Mouse (Mus musculus) kidney, postnatal 14 days (tissue): ENCODE results near the gene Rasl10b.

Experiments
- DNase-seq: peaks from one replicate; pipeline ENCODE4 v3.0.0; 2022; ENCODE audit warnings: mixed read lengths

Gene Rasl10b

DNA sequence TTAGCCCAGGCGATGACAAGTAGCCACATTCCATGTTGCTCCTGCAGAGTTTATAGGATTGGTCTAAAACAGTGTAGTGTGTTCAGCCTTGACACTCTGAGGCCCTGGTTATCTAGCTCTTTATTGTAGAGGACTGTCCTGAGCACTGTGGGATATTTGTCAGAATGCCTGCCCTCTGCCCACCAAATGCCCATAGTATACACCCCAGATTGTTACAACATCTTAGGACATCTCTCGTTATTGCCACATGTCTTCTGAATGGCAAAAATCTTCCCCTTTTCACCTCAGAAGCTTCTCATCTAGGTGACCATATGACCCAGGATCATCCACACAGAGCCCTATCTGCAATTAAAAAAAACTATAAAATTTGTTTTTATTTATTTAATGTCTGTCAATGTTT, 23.6 kb downstream of the Rasl10b start:
- no peak for DNase-seq

DNA sequence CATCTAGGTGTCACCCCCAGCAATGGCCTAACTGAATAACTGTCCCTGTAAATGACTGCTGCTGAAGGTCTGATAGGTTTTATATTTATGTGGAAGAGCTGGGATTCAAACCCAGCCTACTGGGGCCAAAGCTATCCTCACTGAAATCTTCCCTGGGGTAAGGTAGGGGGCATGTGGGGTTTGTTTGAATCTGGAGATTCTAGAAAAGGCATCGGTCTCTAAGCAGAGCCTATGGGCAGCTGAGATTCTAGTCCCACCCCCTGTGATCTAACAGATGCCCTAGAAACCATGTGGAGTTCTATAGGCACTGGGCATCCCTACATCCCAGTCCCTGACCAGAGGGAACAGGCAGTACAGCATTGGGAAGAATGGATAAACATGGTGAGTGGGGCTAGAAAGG, 28.4 kb downstream of the Rasl10b start, which contains the start of gene 1700020L24Rik:
Gene 1700020L24Rik (plus strand): TSS at position 301 of the 400 bp plus-strand sequence.
- no peak for DNase-seq

GRCm38 (mm10) chr11:83439426-83440060, 30.6 kb downstream of the Rasl10b start:
- no peak for DNase-seq

DNA sequence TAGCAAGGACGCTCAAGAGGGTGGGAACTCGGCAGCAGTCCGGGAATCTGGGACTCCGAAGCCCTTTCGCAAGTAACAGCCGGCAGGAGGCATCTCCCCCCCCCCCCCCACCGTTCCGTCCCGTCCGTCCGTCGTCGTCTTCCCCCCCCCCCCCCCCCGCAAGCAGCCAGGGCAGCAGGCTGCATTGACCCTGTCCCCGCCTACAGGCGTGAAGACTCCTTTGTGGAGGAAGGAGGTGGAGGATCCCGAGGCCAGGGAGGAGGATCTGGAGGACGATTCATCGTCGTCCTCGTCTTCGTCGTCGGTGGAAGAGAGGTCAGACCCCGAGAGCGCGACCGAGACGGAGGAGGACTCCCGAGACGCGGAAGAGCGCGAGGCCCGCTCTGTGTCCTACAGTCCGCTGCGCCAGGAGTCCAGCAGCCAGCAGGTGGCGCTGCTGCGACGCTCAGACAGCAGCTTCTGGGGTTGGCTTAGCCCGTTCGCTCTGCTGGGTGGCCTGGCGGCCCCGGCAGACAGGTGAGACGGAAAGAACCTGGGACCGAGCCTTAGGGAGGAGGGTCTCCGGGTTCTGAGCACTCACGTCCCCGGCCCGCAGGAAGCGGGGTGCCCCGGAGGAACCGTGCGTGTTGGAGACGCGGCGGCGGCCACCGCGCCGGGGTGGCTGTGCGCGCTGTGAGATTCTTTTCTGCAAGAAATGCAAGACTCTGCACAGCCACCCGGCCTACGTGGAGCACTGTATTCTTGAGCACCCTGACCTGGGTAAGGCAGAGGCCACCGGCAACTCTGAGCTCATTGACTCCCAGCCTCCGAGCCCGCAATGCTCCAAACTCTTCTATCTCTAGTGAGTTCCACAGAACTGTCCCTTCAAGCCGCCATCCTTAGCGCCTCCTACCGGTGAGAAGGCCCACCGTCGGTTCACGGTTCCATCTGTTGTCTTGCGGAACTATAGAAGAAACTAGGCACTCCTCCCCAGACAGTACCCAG, 31.4 kb downstream of the Rasl10b start:
- peak; percentile 91 for DNase-seq

GRCm38 (mm10) chr11:83441235-83441634, 32.3 kb downstream of the Rasl10b start:
- DNase-seq: peak; percentile 56

DNA sequence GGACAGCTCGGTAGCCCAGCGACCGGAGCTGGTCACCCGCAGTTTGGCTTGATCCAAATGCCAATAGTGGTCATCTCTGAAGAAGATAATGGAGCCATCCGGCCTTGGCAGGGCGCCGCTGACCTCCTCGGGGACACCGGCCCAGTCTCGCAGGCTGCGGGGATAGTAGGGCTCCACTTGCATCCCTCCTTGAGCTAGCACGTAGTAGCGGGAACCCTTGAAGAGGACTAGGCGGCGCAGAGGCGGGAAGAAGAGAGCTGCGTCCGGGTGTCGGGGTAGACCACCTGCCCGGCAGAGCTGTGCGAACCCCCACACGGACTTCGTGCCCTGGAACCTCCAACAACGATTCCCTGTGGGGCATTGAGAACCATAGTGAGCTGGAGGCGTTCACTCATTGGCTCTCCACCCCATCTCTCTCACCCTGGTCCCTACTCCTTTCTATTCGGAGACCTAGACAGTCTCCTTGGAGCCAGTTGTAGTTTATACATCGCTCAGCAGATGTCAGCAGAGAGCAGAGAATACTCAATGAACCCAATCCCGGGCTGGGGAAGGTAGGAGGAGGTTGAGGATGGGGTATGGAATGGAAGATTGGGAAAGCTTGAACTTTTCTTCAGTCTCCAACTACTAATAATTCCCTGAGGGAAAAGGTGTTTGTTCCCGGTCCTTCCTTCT, 33.8 kb downstream of the Rasl10b start:
- DNase-seq: peak; percentile 80

DNA sequence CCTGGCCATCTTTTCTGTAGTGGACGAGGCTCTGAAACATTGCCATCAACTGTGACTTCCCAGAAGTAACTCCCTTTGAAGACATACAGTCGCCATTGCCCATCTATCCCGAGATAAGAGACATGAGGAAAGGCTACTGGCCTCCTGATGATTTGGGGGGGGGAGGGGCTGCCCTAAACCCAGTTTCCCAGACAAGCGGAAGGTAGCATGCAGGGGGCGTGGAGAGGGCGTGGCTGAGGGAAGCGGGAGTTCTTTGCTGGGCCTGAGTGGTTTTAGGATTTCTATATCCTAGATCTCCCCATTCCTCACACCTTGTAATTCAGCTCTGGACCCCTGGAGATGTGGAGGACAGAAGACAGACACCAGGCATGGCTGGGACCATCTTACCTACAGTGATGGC, 34.9 kb downstream of the Rasl10b start:
- DNase-seq: no peak

GRCm38 (mm10) chr11:83445001-83445400, 36.1 kb downstream of the Rasl10b start:
- no peak for DNase-seq

GRCm38 (mm10) chr11:83447612-83448011, 38.7 kb downstream of the Rasl10b start:
- DNase-seq: no peak

DNA sequence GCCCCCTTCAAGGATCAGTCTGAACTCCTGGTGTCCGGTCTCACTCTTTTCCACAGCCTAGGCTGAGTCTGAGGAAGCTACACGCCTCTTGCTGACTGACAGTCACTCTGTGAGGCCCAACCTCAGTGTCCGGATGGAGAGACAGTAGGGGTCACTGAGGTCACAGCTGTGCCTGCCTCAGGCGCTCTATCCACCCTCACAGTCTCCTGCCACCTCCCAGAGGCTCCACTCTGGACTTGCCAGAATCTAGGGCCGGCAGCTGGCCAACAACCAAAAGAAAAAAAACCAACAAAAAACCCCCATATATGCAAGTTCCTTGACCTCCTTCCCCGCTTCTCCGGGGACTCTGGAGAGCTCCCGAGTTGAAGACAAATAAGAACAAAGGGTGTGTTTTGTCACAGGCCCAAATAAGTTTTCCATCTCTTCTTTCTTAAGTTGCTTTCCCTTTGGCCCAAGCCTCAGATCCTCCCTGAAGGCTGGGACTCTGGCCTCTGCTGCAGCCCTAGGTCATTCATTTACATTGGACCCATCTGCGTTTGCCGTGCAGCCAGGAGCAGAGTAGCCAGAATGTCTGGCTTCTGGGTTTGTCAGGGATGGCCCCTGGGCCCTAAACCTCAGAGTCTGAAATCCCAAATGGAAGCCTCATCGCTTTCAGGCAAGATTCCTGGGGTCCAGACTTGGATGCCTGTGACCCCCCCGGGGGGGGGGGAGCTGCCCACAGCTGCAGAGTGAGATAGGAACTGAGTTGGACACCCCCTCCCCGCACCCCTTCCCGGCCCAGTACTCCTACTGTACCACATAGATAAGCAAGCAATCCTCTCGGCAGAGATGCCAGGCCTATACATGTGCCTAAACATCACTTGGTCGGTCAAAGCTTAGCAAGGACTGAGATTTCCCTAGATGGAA, 39.3 kb downstream of the Rasl10b start:
- peak; percentile 77 for DNase-seq

DNA sequence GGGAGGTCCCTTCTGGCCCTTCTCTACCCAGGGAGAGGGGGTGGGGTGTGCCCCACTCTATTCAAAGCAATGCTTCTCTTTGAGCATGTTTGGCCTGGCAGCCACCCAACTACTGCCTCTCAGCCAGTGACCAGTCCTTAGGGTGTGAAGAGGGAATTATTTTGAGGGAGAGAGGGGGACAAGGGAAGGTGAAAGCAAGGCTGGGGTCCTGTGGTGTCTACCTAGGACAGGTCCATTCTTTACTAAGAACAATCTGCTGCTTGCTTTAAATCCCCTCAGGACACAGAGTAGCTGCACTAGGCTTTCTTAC, 39.9 kb downstream of the Rasl10b start:
- peak; percentile 63 for DNase-seq

DNA sequence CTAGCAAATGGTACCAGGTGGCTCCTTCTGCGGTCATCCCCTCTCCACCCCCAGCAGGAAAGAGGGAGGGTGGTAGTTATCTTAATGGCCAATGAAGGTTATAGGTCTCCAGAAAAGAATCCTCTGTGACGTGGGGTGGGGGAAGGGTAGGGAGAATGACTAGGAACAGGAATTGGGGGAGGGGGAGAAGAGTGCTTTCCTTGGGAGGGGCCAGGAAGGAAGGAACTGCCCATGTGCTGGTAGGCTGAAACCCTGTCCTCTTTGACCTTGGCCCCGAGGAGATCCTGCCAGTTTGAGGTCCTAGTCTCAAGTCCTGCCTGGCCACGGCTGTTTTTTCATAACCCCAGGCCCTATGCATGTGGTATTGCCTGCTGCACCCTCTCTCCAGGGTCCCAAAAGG, 40.4 kb downstream of the Rasl10b start:
- DNase-seq: peak; percentile 46

- DNase-seq: no peak
Measured at GRCm38 (mm10) chr11:83450550-83450949, 41.6 kb downstream of the Rasl10b start.

DNA sequence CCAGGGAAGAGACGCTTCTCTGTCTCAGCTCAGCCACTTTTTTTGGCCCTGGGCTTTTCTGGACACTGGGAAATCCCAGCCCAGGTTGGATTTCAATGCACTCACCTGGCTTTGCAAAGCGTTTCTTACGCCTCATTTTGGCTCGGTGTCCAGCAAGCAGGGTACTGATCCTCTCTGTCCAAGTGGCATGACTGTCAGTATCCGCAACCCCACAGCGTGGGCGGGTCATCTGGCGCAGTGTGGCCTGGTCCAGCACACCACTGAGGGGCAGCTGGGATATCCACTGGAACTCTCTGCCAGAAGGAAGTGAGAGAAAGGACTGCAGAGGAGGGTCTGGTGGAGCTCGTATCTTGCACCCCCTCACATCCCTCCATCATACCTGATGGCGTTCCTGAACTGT, 42.3 kb downstream of the Rasl10b start:
- no peak for DNase-seq

GRCm38 (mm10) chr11:83454548-83454947, 45.6 kb downstream of the Rasl10b start:
- peak; percentile 64 for DNase-seq

- DNase-seq: no peak
Measured at GRCm38 (mm10) chr11:83455608-83456007, 46.7 kb downstream of the Rasl10b start.

DNA sequence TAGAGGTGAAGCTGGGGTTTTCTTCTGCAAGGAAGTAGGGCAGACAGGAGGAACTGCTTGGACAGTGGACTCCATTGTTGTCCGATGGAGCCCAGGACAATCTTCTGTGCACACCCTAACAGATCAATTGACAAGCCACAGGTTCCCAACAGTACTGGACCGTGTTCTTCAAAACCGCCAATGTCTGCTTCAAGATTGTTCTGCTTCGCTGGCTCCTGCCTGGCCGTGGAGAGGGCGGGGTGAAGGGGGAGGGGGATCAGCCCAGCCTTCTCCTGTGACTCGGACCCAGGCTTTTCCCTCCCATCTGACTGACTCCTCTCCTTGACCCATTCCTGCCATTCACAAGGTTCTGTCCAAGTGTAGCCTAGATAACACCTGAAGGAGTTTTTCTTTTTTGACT, 48.3 kb downstream of the Rasl10b start:
- no peak for DNase-seq

DNA sequence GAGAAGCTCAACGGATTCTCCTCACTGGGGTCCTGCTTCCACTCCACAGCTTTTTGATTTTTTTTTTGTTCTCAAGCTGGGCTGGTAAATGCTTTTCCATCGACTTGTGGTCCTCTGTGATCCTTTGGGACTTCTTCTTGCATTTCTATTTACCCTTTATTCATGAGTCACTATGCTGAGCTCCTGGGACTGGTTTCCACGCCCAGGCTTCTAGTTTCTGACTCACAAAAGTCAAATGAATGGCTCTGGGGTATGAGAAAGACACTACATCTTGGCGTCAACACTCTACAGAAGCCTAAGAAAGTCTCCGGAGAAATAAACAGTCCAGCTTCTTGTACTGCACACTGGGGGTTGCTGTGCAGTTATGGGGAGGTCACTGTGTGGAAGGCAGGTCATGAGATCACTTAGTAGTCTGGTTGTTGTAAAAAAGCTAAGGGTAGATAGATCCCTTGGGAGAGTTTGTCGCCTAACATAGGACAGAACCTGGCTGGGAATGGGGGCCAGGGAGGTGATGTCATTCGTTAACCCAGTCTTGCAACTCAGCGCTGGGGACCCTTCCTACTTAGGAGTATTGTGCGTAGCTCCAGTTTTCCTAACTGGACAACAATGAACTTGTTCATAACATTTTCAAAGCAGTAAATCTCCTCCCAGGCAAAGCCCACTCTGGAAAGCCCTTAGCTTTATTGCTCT, 49.1 kb downstream of the Rasl10b start:
- DNase-seq: no peak

- no peak for DNase-seq
Measured at GRCm38 (mm10) chr11:83461462-83462027, 52.6 kb downstream of the Rasl10b start.

GRCm38 (mm10) chr11:83462711-83463244, 53.8 kb downstream of the Rasl10b start, which contains the start of gene Mmp28:
Gene Mmp28 (minus strand): TSS chr11:83463071.
- DNase-seq: peak; percentile 84

- peak; percentile 64 for DNase-seq
Measured at GRCm38 (mm10) chr11:83465976-83466375, 57.0 kb downstream of the Rasl10b start.
